Mouse (Mus musculus) stomach, postnatal 0 days (tissue): ENCODE measurements at regions not wholly inside any gene's neighbourhood (a gene's known extent, or its start where the extent isn't known, plus 50 kb on each side); places are given as distances from the start of the nearest gene placed in this dataset.

Source experiments
- CTCF ChIP-seq: IDR thresholded peaks from 2 replicates; pipeline ENCODE4 v1.5.1; 2016; ENCODE audit warnings: antibody characterized with exemption, low read depth, mild to moderate bottlenecking, moderate library complexity
- EP300 ChIP-seq: optimal IDR thresholded peaks from 2 replicates; pipeline ENCODE3; 2016; ENCODE audit warnings: antibody characterized with exemption

GRCm38 (mm10) chr4:110045651-110046269 lies 67.9 kb downstream of the Dmrta2 start:
- TF ChIP-seq CTCF (no peak), EP300 (no peak)
